Mouse (Mus musculus) spleen, adult 2 months (tissue): Measurements from ENCODE around the gene Tspo2.

Experiments
- CTCF ChIP-seq: fragments of 200-500 bp; IDR thresholded peaks from 2 replicates; pipeline ENCODE4 v1.5.1; 2011; ENCODE audit warnings: mild to moderate bottlenecking, inconsistent platforms; ENCODE audit not compliant: insufficient read depth, insufficient read length, insufficient replicate concordance; ENCODE audit errors: extremely low read depth
- POLR2A ChIP-seq: fragments of 200-500 bp; IDR thresholded peaks from 2 replicates; pipeline ENCODE4 v1.6.1; 2011; ENCODE audit warnings: low read depth, low read length, inconsistent platforms

DNA sequence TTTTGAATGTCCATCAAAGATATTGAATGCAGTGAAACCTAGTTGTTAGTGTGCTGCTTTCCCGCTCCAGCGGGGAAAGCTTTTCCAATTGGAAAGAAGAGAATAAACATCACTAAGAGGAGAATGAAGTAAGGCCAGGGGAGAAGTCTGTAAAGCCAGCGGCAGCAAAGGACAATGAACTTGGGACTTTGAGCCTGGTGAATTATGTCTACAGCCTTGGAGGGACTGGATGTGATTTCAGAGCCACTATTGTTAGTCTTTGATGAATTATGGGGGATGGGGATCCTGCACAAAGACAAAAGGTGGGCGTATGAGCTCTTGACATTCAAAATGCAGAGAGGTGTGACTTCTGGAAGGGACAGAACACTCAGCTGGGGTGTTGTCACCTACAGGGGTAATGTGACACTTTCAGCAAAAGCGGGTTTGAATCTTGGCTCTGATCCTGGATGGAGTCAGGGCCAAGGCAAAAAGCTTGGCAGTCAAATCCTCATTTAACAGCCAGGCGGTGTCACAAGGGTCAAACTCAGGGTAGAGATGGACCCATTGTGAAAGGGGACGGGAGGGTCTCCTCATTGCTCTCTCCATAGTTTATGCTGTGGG, 49.6 kb upstream of the Tspo2 start:
- no peak for TF ChIP-seq POLR2A
- TF ChIP-seq CTCF = no peak
